Mouse (Mus musculus) limb, embryonic 11.5 days (tissue): ENCODE results near the gene Coq2. TPM values are rescaled to one million over a fixed set of nuclear protein-coding genes. Genes with fewer than 3 reads are reported as not detected.

ENCODE experiments used
- ATAC-seq: fragments of 200-750 bp; cut with Nextera tagmentation; 2 replicates; pipeline ENCODE4 v1.8.0; 2017; ENCODE audit warnings: low read depth; ENCODE audit not compliant: insufficient number of reproducible peaks, low FRiP score, low TSS enrichment
- DNase-seq: peaks from one replicate; pipeline ENCODE4 v3.0.0-alpha.2; 2015; ENCODE audit warnings: low spot score
- H3K27ac ChIP-seq: fragments of 300-500 bp; sonication (generic); replicated peaks from 2 replicates; pipeline ENCODE4 v1.5.1; 2014; ENCODE audit warnings: low read depth, mild to moderate bottlenecking, low read length
- H3K27me3 ChIP-seq: fragments of 300-500 bp; sonication (generic); 2 replicates; pipeline ENCODE4 v1.6.1; 2014; ENCODE audit warnings: mild to moderate bottlenecking, low read length, mixed read lengths; ENCODE audit not compliant: control insufficient read depth, insufficient read depth
- H3K36me3 ChIP-seq: fragments of 300-500 bp; sonication (generic); 2 replicates; pipeline ENCODE4 v1.6.1; 2014; ENCODE audit warnings: mild to moderate bottlenecking, low read length, moderate library complexity, mixed read lengths; ENCODE audit not compliant: control insufficient read depth, insufficient read depth
- H3K4me1 ChIP-seq: fragments of 300-500 bp; sonication (generic); 2 replicates; pipeline ENCODE4 v1.6.1; 2014; ENCODE audit warnings: low read length, mixed read lengths; ENCODE audit not compliant: control insufficient read depth, insufficient read depth
- H3K4me2 ChIP-seq: fragments of 300-500 bp; sonication (generic); 2 replicates; pipeline ENCODE4 v1.6.1; 2014; ENCODE audit warnings: low read depth, mild to moderate bottlenecking, moderate library complexity; ENCODE audit not compliant: severe bottlenecking
- H3K4me3 ChIP-seq: fragments of 300-500 bp; sonication (generic); 2 replicates; pipeline ENCODE4 v1.5.1; 2014; ENCODE audit warnings: low read depth, low read length
- H3K9ac ChIP-seq: fragments of 300-500 bp; sonication (generic); 2 replicates; pipeline ENCODE4 v1.6.1; 2014; ENCODE audit warnings: mild to moderate bottlenecking, low read length
- H3K9me3 ChIP-seq: fragments of 300-500 bp; sonication (generic); 2 replicates; pipeline ENCODE4 v1.6.1; 2016; ENCODE audit warnings: low read length; ENCODE audit not compliant: control insufficient read depth
- whole genome bisulfite sequencing: fragments of 180-500 bp; shearing (Covaris S2); extraction: QIAGEN DNeasy Blood & Tissue Kit; methylation state at CpG from one replicate; pipeline ENCODE4 v1.1.7; 2014; 5-methylcytosine and 5-hydroxymethylcytosine counted together
- polyA plus RNA-seq: library from polyadenylated mRNA; unstranded; fragments of >200 nt; fragmentation: Nextera tagmentation; extraction: Ambion mirVana; gene quantifications from 2 replicates; pipeline ENCODE4 v1.2.1, GENCODE M21; 2014

The Coq2 gene
- polyA plus RNA-seq, 1 experiment from 2014 or later = 62.4 TPM

DNA sequence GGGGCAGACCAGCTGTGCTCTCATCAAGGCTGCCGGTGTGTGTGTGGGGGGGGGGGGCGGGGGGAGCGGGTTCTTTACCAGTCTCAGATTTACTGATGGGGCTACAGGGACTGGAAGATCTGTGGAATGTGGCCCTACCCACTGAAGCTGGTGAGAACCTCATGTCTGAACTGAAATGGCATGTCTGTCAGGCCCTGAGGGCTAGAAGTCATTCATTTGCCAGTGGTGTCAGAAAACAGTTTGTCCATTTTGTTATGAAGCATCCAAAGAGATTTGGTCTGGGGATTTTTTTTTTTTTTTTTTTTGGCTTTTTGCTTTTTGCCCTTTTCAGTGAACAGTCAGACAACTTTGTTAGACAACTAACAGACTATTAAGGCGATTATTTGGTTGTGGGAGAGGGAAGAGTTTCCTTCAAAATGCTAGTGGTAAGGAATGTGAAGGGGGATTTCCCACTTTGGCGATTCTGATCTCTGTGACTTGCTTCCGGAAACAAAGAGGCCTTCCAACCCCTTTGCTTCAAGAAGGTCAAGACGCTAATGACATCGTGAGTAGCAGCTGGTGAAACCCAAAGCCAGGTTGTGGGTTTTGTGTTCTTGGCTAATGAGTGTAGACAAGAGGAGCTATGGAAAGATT is 52.9 kb downstream of the Coq2 start:
- H3K27me3 ChIP-seq = no peaks in the 10 kb centered on the region
- no peaks in the 10 kb centered on the region for H3K4me1 ChIP-seq
- H3K9ac ChIP-seq = no peak overlapping the region
- H3K9me3 ChIP-seq = no peaks in the 10 kb centered on the region
- WGBS = 66% methylated on average over 8 of the region's 8 CpGs
- no peak for DNase-seq
- H3K27ac ChIP-seq = no peak overlapping the region
- H3K4me2 ChIP-seq = no peak overlapping the region
- no peaks in the 10 kb centered on the region for H3K36me3 ChIP-seq
- no peak for ATAC-seq
- H3K4me3 ChIP-seq = no peak overlapping the region

DNA sequence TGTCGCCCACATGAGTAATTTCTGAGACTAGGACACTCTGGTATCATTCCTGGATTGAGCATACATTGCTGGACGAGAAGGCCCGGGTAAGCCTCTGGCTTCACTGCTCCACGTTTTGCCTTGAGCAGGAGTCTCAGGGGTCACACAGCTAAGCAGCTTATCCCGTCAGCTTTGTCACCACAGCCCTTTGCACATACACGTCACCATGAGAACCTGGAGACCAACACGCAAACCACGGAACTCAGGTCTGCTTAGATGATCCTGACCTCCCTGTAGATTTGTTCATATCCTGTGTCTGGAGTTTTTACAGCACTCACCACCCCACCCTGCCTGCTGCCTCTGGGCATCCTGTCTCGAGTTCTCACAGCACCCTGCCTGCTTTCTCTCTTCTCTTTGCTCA is 54.0 kb downstream of the Coq2 start:
- no peak overlapping the region for H3K4me3 ChIP-seq
- H3K36me3 ChIP-seq = no peaks in the 10 kb centered on the region
- no peaks in the 10 kb centered on the region for H3K27me3 ChIP-seq
- no peak for ATAC-seq
- no peaks in the 10 kb centered on the region for H3K4me1 ChIP-seq
- H3K27ac ChIP-seq = no peak overlapping the region
- H3K4me2 ChIP-seq = no peak overlapping the region
- 69% methylated on average over 8 of the region's 9 CpGs for WGBS
- H3K9me3 ChIP-seq = no peaks in the 10 kb centered on the region
- DNase-seq = no peak
- H3K9ac ChIP-seq = no peak overlapping the region

DNA sequence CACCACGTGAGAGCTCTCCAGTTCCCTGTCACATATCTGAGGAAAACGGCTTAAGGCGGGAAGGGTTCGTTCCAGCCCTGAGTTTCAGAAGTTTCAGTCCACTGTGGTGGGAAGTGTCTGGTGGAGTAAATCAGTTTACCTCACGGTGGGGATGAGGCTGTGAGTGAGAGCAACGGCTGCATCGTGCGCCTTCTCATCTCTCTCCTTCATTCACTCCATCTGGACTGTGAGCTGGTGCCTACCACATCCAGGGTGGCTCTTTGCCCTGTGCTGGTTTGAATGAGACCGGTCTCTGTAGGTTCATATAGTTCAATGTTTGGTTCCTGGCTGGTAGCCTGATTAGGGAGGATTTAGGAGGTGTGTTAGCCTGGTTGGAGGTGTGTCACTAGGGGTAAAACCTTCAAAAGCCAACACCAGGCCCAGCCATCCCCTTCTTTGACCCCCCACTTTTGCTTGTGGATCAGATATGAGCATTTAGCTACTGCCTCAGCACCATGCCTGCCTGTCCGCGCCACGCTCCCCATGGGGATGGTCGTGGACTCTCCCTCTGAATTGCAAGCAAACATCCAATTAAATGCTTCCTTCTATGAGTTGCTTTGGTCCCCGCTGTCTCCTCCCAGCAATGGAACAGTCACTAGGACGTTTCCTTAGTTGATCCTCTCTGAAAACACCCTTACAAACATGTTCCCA is 55.2 kb downstream of the Coq2 start:
- Histone ChIP-seq H3K27ac (no peak overlapping the region), H3K9ac (no peak overlapping the region), H3K4me2 (no peak overlapping the region), H3K27me3 (no peaks in the 10 kb centered on the region), H3K36me3 (no peaks in the 10 kb centered on the region), H3K4me1 (no peaks in the 10 kb centered on the region), H3K9me3 (no peaks in the 10 kb centered on the region), H3K4me3 (no peak overlapping the region)
- 88% methylated on average over 15 of the region's 15 CpGs for WGBS
- DNase-seq (no peak), ATAC-seq (no peak)

DNA sequence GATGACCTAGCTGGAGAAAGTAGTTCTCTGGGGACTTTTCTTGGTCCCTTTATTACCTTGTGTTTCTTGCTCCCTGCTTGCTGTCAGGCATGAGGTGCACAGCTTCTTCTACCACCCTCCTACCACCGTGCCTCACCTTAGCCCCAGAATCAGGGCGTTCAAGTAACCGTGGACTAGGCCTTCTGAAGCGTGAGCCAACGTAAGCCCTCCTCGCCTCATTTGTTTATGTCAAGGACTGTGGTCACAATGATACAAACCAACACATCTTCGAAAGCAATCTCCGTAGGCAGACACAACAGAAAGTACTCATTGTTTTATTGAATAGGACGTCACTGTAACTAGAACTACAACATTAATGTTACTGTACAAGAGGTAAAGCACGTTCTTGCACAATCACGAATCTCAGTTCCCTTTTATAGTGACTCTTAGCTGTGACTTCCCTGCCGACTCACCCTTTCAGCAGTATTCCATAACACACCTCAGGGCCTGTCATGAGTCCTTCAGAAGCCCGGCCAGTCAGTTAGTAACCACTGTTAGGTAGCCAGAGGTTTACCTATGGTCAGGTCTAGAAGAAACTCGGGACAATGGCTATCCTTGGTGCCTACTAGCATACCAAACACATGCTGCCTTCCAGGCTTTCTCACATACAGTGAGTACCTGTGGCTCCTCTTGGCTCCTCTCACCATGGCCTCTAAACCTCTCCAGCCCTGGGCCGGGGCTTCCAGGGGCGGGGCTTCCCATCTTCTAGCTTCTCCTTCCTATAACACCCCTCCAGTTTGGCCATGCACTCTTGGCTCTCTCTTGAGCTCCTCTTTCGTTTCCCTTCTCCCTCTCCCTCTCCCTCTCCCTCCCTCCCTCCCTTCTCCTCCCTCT is 60.8 kb downstream of the Coq2 start:
- no peak overlapping the region for H3K9ac ChIP-seq
- no peaks in the 10 kb centered on the region for H3K9me3 ChIP-seq
- H3K4me3 ChIP-seq = no peak overlapping the region
- no peak for ATAC-seq
- H3K4me1 ChIP-seq = no peaks in the 10 kb centered on the region
- no peaks in the 10 kb centered on the region for H3K36me3 ChIP-seq
- no peak overlapping the region for H3K4me2 ChIP-seq
- H3K27ac ChIP-seq = no peak overlapping the region
- no peak for DNase-seq
- WGBS = 87% methylated on average over 17 of the region's 17 CpGs
- no peaks in the 10 kb centered on the region for H3K27me3 ChIP-seq

DNA sequence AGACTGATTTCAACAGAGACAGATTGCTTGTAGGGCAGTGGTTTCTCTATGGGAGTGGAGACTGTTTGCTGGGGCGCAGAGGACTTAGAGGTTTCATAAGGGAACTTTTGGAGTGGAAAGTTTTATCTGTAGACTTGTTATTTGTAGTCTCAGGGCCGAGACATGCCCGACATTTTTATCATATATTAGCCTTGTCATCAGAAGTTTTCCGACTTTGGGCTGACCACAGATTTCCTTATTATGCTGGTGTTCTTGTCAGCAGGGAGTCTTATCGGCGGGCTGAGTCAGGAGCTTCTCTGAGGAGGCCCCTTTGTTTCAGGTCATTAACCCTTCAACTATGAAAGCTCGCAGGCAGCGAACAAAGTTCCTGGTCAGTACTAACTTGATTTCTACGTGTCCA is 67.1 kb downstream of the Coq2 start:
- Histone ChIP-seq H3K27ac (no peak overlapping the region), H3K9ac (no peak overlapping the region), H3K36me3 (no peaks in the 10 kb centered on the region), H3K4me1 (no peaks in the 10 kb centered on the region), H3K27me3 (no peaks in the 10 kb centered on the region), H3K9me3 (no peaks in the 10 kb centered on the region), H3K4me2 (no peak overlapping the region), H3K4me3 (no peak overlapping the region)
- ATAC-seq (no peak), DNase-seq (no peak)
- 86% methylated on average over 9 of the region's 9 CpGs for WGBS

DNA sequence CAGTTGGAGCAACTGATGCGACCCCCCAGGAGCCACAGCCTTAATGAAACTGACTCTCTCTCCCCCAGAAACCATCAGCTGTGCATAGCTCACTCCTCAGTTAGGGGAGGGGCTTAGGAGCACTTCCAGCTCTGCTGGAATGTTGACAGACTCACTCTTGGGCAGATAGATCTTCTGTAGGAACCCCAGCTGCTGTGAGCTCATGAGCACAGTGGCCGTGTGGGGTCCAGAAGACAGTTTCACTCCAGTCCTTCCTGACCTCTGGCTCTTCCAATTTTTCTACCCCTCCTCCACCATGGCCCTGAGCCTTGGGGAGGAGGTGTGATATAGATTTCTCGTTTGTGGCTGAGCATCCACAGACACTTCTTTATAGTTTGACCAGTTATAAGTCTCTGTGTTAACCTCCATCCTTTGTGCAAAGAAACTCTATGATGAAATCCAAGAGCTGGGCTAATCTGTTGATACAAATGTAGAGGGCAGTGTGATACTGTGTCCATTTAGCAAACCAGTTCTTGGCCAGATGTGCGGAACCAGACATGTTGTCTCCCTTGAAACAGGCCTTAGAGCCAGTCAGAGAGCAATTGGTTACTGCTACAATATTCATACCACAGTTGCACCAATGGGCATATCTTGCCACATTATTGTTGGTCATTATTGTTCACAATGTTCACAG is 67.7 kb downstream of the Coq2 start:
- H3K4me1 ChIP-seq = no peaks in the 10 kb centered on the region
- no peaks in the 10 kb centered on the region for H3K9me3 ChIP-seq
- no peaks in the 10 kb centered on the region for H3K36me3 ChIP-seq
- no peak overlapping the region for H3K4me3 ChIP-seq
- 69% methylated on average over 4 of the region's 4 CpGs for WGBS
- H3K4me2 ChIP-seq = no peak overlapping the region
- H3K27me3 ChIP-seq = no peaks in the 10 kb centered on the region
- ATAC-seq (no peak), DNase-seq (no peak)
- H3K27ac ChIP-seq = no peak overlapping the region
- H3K9ac ChIP-seq = no peak overlapping the region

DNA sequence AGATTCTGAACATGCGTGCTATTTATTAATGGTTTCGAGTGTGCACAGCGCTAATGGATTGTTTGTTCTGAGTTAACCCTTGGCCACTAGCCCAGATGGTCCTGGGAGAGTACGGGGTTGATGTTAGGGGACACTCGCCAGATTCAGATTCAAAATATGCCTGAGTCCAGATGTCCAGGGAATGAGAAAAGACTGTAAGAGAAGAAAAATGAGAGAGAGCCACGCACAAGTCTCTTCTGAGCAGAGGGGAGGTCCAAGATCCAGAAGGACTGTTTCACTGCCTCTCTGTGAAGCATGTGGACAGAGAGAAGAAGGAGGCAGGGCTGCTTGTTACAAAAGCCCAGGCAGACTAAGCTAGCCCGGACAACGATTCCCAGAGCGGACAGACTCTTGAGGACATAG is 69.1 kb downstream of the Coq2 start:
- Histone ChIP-seq H3K27ac (no peak overlapping the region), H3K9me3 (no peaks in the 10 kb centered on the region), H3K27me3 (no peaks in the 10 kb centered on the region), H3K4me2 (no peak overlapping the region), H3K36me3 (no peaks in the 10 kb centered on the region), H3K9ac (no peak overlapping the region), H3K4me1 (no peaks in the 10 kb centered on the region), H3K4me3 (no peak overlapping the region)
- ATAC-seq (no peak), DNase-seq (no peak)
- 76% methylated on average over 9 of the region's 9 CpGs for WGBS
